8 mouse cellular contexts compared by ENCODE assay signal in the genomic region with DNA sequence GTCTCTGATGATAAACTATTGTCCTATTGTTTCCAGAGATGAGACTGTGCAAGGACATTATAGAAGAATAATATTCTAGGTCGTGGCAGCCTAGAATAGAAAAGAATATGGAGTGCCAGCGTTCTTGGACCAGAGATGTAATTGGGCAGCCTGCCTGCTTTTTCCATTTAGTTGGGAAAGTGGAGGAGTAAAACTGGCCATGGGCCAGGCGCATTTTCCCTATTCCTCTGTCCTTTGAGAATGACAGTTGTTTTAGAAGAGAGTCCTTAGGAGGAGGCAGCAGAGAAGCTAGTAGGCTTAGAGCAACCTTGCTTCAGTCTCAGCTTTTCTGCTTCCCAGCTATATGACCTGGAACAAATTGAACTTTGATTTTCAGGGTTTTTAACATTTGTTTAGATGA. TPM values are rescaled to one million over a fixed set of nuclear protein-coding genes. Genes with fewer than 3 reads are reported as not detected.
DNase-seq lines count a peak whose midpoint lies in the region; ATAC-seq and TF ChIP-seq lines count a peak whose summit lies in the region.

No protein-coding gene starts in this region.

- no peaks in the 10 kb centered on the region for H3K4me1 ChIP-seq in limb, embryonic 14.5 days (ENCODE audit: control insufficient read depth, insufficient read depth, low read length)
- peaks cover 13% of the 10 kb centered on the region for H3K4me1 ChIP-seq in limb, embryonic 10.5 days

- H3K4me2 ChIP-seq in limb, embryonic 14.5 days (replicated peaks; ENCODE audit: low read depth, low read length, severe bottlenecking) = no peak overlapping the region

- peak; percentile 47 for DNase-seq in limb, embryonic 14.5 days (ENCODE audit: low spot score)
- DNase-seq in limb, embryonic 10.5 days (ENCODE audit: low spot score) = no peak
- DNase-seq in adrenal gland, postnatal 36 days = peak; percentile 66 to 72
- DNase-seq in frontal cortex, adult 2 months (ENCODE audit: extremely low spot score in 1 of 2, low spot score in 1 of 2) = peak; percentile 79 to 92
- DNase-seq in layer of hippocampus, adult 11-12 months (ENCODE audit: low spot score) = peak; percentile 78
- peak; percentile 80 for DNase-seq in lung, postnatal 36 days
- DNase-seq in yolk sac, embryonic 10.5 days (ENCODE audit: low spot score) = no peak
- DNase-seq in urinary bladder, postnatal 25 days (ENCODE audit: low spot score) = no peak

- H3K27me3 ChIP-seq in limb, embryonic 14.5 days (ENCODE audit: control insufficient read depth, insufficient read depth, low read length) = no peaks in the 10 kb centered on the region
- no peaks in the 10 kb centered on the region for H3K27me3 ChIP-seq in limb, embryonic 10.5 days (ENCODE audit: low read depth, poor library complexity, severe bottlenecking)

- ATAC-seq in limb, embryonic 14.5 days (ENCODE audit: low FRiP score, low read depth) = no peak

- H3K4me3 ChIP-seq in limb, embryonic 14.5 days (replicated peaks; ENCODE audit: low read length) = no peak overlapping the region
- no peak overlapping the region for H3K4me3 ChIP-seq in limb, embryonic 10.5 days

- TF ChIP-seq POLR2A in limb, embryonic 14.5 days (IDR thresholded peaks at IDR 0.05; ENCODE audit: borderline replicate concordance, extremely low read depth, insufficient read depth, insufficient read length) = no peak

- no peaks in the 10 kb centered on the region for H3K36me3 ChIP-seq in limb, embryonic 14.5 days (ENCODE audit: control insufficient read depth, insufficient read depth, low read length)
- H3K36me3 ChIP-seq in limb, embryonic 10.5 days = no peaks in the 10 kb centered on the region

- H3K27ac ChIP-seq in limb, embryonic 14.5 days (replicated peaks; ENCODE audit: low read depth, low read length) = no peak overlapping the region
- H3K27ac ChIP-seq in limb, embryonic 10.5 days = no peak overlapping the region

- no peak overlapping the region for H3K9ac ChIP-seq in limb, embryonic 14.5 days (ENCODE audit: low read depth, low read length, severe bottlenecking)

- WGBS in limb, embryonic 14.5 days = 65% methylated on average over 3 of the region's 3 CpGs
- WGBS in limb, embryonic 10.5 days = 77% methylated on average over 3 of the region's 3 CpGs

- no peaks in the 10 kb centered on the region for H3K9me3 ChIP-seq in limb, embryonic 14.5 days (ENCODE audit: control insufficient read depth, low read length)
- H3K9me3 ChIP-seq in limb, embryonic 10.5 days (replicated peaks) = no peaks in the 10 kb centered on the region

RNA-seq across cellular contexts. Expression of gene Susd6, which starts 13.6 kb away (rescaled TPM):
- polyA plus RNA-seq in limb, embryonic 14.5 days (2012; rRNA removed) = 28.6 and 32.2 TPM in 2 replicates
- polyA plus RNA-seq in limb, embryonic 14.5 days (2014; fragmentation: Nextera tagmentation; extraction: Ambion mirVana) = 22.3 and 24.9 TPM in 2 replicates
- 10.0 and 12.0 TPM in 2 replicates for polyA plus RNA-seq in limb, embryonic 10.5 days (2016; fragmentation: Nextera tagmentation; extraction: Ambion mirVana)
- 10 to 100 TPM; 53.9 to 59.4 TPM for total RNA-seq in adrenal gland, postnatal 36 days (2021)
- polyA plus RNA-seq in frontal cortex, adult 2 months (2012; rRNA removed) = 20.7 and 22.9 TPM in 2 replicates

RNA-seq across cellular contexts. Expression of gene Ccdc177, which starts 43.4 kb away (rescaled TPM):
- polyA plus RNA-seq in limb, embryonic 14.5 days (2012; rRNA removed) = 0.08 and 0.10 TPM in 2 replicates
- 0.04 and 0.07 TPM in 2 replicates for polyA plus RNA-seq in limb, embryonic 14.5 days (2014; fragmentation: Nextera tagmentation; extraction: Ambion mirVana)
- 0.04 and 0.06 TPM in 2 replicates for polyA plus RNA-seq in limb, embryonic 10.5 days (2016; fragmentation: Nextera tagmentation; extraction: Ambion mirVana)
- total RNA-seq in adrenal gland, postnatal 36 days (2021) = not detected
- polyA plus RNA-seq in frontal cortex, adult 2 months (2012; rRNA removed) = 5.3 and 6.3 TPM in 2 replicates

Comparison
In these comparisons a context has a peak if more than half of its experiments do, and no peak if none do; other contexts are left out.
1. DNase-seq: peak in limb, embryonic 14.5 days (single experiment), adrenal gland, postnatal 36 days (2 of 2), frontal cortex, adult 2 months (2 of 2), layer of hippocampus, adult 11-12 months (single experiment) and lung, postnatal 36 days (single experiment); none in limb, embryonic 10.5 days (single experiment), yolk sac, embryonic 10.5 days (single experiment) and urinary bladder, postnatal 25 days (single experiment).